Mouse (Mus musculus) urinary bladder, postnatal 14 days (tissue): Measurements from ENCODE around the gene Bbx.

Source experiments
- DNase-seq: peaks from one replicate; pipeline ENCODE4 v3.0.0; 2021; ENCODE audit warnings: low spot score

Bbx gene

DNA sequence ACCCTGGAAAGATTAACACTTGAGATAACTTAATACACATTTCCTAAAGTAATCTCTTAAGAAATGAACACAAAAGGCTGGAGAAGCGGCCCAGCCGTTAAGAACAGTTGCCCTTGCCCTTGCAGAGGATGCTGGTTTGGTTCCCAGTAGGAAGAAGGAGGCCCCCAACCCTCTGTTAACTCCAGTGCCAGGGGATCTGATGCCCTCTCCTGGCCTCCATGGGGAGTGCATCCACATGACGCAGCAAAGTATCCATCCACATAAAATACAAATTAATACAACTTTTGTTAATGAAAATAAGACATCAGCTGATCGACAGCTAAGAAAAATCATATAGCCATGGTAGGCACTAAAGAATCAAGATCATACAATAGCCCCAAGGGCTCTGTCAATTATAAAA, 33.6 kb downstream of the Bbx start:
- no peak for DNase-seq

DNA sequence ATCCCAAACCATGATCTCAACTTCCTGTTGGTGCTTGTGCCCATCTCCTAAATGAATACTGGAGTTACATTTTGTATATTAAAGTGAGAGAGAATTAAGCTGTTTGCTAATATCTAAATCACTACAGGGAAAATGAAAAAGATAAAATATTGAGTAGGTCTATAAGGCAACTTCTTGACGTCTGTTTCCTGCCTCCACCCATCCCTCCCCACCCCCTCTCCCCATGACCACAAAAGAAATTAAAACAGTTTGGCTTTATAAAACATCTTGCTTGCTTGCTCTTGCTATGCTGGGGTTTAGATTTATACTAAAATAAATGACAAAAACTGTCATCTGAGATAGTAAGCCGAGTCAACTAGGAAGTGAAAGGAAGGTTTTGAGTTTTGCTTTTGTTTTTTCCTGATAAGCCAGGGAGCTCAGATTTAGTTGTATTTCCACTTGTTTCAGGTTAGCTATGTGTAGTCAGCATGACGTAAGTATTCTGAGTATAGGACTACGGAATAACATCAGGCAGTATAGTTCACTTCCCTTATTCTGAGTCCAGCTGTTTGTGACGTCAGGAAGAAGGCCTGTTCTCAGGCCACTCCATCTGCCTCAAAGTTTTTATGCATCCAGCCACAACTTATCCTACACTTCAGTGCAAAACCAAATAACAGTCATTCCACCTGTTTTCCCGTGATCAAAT, 36.1 kb downstream of the Bbx start:
- DNase-seq, result no peak

DNA sequence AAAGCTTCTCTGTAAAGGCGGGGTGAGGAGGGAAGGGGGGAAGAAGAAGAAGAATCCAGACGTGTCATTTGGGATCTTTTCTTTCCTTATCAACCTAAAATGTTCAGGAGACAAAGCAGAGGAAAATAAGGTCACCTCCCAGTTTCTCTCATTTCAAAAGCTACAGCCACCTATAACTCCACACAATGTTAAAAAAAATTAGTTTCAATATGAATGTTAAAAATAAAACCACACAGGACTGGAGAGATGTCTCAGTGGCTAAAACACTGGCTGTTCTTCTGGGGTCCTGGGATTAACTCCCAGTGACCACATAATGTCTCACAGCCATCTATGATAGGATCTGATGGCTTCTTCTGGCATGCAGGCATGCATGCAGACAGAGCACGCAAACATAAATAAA, 43.7 kb downstream of the Bbx start:
- DNase-seq, result no peak

DNA sequence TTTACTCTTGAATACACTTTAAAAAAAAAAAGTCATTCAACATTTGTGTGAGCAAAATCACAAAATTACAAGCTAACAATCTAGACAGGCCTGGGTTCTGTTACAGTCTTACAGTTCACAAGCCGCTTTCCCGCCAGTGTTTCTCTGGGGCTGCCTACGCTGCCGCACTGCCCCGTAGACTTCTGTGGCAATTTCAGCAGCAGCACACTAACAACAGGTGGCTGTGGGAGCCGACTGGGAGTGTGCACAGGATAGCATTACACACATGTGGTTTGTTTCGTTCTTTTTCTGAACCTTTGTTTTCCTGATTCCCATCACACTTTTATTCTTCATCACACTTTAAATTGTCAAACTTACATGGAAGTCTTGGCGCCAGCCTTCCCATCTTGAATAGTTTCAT, 48.6 kb downstream of the Bbx start:
- DNase-seq, result no peak

DNA sequence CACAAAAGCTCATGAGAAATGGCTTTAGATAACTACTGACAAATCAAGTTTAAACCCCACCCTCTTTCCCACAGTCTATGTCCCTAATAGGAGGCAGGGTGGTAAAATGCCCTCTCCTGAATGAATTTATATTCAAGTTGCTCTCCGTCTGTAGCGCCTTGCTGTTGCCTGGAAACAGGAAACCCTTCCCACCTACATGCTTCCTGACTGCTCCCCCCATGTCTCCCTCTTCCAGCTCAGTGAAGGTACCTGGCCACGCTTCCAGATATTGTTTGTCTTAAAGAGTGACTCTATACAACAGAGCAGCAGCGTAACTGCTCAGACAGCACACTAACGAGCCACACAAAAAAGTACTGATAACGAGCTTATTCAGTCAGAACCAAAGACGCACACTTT, 50.8 kb downstream of the Bbx start:
- no peak for DNase-seq

DNA sequence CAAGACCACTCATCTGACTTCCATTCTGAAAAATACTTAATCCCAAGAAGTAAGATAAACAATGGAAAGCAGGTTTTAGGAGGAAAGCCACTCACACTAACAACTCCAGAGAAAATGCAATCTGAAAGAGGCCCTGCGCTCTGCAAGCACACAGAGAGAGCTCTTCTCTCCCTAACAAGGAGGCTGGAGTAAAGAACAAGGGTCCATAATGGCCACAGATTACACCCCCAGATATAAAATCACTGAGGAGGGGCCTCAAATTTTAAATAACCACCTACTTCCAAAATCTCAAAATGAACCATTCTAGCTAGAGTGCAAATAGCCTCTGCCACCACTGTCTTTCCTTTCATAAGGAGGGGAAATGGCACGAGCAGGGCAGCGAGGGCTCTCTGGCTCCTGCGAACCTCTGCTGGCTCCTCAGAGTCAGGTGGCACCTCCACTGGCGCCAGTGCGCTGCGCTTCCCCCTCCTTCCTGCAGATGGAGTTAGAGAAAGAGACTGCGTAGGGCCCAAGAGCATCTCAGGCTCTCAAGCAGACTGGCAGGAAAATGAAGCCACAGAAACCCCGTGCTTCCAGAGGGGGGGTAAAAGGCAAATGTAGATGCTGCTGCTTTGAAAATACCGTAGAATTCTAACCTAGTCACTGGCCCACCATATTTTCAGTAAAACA, 51.4 kb downstream of the Bbx start:
- DNase-seq, result peak; percentile 60

DNA sequence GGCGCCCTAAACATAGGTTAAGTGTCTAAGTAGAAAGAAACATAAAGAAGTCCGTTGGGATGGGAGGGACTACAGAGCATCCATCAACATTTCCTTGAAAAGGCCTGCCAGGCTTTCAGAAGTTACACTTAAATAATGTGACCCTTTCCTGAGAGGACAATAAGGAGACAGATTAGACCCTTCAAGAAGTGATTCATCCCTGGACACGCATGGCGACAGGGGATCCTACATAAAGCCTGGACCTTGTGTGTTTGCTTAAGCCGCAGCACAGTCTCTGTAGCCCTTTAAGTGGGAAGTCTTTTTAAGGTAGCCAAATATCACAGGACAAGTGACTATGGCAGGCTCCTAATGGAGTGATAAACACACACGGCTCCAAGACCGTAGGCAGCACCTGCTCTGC, 52.0 kb downstream of the Bbx start:
- DNase-seq, result no peak

DNA sequence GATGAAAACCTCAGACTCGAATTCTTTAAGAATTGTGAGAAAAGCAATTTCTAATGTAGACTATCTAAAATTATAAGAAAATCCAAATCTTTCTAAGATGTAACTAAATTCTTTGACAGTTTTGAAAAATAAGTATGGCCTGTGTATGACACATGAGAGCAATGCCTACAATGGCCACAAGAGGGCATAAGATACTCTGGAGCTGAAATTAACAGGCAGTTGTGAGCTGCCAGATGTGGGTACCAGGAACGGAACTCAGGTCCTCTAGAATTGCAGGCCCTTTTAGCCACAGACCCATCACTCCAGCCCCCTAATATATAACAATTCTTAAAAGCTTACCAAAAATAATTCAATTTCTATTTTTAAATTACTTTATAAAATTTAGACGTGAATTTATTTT, 57.6 kb downstream of the Bbx start:
- DNase-seq, result peak; percentile 41

DNA sequence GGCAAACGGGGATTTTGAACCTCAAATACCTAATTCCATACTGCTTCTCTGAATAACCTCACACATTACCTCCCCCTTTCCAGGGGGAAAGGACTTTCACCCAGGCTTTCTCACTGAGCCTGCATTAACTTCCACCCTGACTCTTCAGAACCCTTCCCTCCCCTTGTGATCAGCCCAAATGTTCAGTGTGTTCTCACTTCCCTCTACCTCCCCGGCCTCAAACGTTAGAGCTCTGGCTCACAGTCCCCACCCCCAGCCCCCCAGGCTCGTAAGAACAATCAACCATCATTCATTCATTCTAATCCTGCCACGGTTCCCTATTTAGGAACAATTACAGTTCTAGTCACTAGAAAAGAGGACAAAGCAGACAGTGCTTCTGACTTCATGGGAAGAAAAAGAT, 58.5 kb downstream of the Bbx start:
- no peak for DNase-seq

DNA sequence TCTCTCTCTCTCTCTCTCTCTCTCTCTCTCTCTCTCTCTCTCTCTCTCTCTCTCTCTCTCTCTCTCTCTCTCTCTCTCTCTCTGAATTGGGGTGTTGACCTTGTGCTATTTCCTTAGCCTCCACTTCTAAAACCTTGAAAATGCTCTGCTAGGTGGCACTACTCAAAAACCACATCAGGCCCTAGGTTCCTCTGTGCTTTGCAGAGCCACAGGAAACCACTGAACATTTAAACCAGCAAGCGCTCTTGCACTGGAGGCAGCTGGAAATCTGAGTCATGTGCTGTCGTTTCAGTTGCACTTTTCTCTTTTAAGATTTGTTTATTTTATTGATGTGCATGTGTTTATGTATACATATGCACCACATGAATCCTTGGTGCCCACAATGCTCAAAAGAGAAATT, 59.6 kb downstream of the Bbx start:
- no peak for DNase-seq

DNA sequence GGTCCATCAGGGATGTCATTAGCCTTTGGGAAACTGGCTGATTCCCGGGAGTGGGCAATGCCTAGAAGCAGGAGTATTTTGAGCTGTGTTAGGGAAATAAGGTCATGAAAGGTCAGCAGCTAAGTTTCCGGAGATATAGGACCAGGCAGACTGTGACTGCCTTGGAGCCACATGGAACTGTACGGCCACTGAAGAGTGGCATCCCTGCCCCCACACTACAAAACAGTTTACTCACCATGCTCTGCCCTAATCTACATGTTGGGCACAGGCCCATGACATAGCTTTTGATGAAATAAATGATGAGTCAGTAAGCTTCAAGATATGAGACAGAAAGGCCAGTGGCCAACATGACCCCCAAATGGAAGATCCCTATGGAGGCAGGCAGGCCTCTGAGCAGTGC, 60.7 kb downstream of the Bbx start:
- DNase-seq, result no peak

DNA sequence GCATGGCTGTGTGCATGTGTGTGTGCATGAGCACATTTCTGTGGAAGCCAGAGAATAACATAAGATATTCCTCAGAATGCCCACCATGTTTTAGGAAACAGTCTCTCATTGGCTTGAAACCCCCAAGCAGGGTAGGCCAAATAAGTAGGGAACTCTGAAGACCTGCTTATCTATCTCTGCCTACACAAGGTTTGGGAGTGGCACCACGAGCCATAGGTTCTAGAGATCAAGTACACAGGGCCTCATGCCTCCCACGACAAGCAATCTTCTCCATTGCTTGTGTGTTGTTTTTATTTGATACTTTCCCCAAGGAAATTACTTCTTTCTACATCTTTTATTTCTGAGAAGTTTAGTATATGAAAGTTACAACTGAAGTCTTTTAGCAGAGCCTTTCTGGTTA, 61.8 kb downstream of the Bbx start:
- no peak for DNase-seq

DNA sequence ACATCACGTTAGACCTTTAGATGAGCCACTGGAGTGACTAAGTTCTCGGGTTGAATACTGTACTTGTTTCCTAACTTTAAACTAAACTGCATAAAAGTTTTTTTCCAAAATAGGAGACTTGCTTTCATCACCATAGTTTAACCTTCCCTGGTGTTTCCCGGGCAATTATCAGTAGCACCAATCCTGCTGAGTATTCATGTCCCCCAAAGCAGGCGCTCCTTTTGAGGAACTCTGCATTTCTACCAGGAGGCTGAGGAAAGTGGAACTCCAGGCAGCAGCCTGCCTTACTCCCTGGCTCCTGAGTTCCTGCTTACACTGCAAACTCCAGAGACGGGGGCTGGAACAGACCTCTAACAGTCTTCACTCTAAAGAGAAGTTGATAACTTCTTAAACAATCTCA, 65.6 kb downstream of the Bbx start:
- DNase-seq, result no peak

DNA sequence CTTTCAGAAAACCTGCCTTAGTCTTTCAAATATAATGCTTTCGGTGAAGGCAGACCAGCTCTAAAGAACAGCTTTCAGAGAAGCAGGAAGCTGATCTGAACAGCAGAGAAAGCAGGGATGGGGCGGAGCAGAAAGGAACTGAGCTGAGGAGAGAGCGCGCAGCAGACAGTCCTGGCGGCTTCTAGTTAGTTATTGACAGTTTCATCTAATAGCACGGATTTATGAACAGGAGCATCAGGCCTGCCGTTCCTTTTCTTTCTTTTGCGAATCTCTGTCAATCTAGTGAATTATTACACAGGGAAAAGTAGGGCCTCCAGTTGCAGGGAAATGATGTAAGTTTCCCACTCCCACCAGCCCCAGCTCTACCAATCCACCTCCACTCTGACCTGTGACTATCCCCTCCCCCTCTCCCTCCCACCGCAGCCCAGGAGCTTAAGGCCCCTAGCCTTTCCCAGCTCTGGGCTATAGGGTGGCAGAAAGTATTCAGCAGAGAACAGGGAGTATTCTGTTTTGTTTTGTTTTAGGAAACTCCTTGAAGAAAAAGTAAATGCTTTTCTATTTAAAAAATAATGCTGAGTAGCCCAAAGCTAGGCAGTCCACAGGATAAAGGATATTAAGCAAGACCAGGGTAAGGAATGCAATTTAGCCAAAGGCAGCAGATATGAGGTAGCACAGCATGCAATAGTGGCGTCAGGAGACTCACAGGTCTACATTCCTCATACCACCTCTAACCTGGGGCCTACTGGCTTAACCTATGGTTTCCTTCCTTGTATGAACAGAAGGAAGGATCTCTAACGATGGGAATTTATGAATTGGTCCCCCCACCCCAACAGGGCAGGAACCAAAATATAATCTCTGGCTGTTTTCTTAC, 67.8 kb downstream of the Bbx start:
- DNase-seq, result peak; percentile 31

DNA sequence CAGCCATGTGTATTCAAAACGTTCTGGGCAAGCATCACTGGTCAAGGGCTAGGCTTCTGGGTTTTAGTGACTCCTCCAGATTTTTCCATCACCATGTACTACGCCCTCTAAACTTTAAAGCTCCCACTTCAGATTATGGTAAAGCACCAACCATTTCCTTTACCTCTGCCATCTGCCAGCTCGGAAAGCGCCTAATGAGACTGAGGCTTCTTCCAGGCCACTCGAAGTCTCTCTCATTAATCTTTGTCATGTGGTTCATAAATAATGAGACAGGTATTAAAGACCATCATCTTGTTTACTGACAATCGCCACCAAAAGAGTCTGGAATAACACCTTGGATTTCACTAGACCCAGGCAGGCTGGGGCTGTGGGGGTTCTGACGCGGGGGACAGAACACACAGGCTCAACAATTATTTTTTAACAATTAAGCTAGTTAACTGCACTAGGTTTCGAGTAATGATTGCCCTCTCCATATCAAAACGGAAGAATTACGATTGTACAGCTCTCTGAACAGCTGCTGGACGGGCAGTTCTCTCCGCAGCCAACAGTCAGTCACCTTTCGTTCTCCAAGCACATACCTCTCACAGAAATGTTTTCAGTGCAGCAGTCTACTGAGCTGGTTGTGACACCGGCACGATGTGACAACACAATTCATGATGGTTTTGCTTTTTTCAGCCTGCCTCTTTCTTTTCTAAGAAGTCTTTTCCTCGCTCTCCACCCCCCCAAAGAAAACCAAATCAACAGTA, 68.6 kb downstream of the Bbx start:
- no peak for DNase-seq

DNA sequence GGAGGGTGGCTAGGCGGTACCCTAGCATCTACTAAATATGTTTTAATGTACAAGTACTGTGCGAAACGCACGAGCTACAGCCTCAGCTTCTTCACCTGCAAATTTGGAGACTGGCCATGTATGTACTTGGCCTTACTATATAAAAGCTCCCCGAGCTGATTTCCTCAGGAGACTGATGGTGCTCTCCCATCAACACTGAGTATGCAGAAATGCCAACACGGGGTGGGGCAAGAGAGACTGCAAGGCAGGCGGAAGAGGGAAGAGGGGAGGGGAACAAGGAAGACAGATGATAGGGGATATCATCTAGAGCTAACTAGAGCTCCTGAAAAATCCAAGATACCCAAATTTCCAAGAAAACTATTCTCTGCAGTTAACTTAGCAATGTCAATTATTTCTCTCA, 71.6 kb downstream of the Bbx start:
- DNase-seq, result no peak

DNA sequence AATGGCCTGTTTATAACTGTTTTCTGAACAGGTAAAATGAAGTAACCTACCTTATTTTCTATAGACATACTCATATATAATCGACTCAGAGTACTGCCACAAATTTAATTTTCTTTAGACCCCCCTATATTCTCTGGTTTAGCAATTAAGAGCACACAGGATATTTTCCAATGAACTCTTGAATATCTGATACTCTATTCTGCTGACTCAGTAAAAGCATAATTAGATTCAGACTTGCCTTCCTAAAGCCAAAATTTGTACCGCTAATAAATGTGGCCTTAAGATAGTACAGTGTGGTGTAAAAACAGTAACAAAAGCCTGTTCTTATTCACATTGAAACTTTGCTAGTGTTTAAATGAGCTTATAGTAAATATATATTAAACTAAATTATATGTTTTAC, 102.5 kb downstream of the Bbx start:
- DNase-seq, result no peak

DNA sequence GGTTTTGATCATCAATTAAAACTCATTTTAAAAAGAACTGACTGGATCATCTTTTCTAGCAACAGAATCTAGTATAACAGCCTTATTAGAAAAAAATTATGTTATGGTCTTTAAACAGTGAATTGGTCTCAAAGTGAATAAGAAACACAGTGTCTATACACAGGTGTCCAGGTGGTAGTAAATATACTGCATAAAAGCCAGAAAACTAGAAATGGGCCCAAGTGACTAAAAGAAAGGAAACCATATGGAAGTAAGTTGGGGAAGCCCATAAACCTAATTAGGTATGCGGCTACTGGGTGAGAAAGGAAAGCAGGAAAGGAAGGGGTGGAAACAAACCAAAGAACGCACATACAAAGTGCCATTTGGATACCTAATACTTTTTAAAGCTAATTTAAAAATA, 107.4 kb downstream of the Bbx start:
- DNase-seq, result no peak

DNA sequence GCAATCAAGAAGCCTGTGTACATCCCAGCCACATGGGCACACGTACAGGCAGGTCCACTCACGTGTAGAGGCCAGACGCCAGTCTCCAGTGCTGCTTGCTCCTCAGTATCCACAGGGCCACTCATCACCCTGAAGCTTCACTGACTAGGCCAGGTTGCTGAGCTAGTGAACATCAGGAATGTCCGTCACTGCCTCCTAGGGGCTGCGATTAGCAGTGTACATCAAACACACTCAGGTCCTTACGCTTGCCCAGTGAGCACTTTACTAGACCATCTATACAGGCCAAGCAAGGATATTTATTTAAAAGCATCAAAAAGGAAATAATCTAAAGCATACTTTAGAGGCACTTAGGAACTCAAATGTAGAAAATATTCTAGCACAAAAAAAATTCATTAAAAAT, 107.9 kb downstream of the Bbx start:
- DNase-seq, result no peak

DNA sequence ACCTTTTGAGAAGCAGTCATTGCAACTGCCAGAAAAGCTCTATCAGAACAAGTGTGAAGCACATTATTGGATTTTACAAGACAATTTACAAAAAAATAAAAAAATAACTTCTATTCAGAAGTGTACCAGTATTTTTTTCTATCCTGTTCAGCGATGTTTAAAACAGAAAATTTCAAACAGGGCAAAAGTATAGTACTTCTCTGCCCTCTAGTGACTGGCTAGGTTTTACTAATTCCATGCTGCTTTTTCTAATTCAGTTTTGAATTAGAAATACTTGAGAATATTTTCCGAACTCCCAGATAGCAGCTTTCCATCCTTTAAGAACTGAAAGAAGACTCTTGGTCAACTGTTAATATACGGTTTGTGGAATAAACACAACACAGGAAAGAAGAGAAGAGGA, 110.8 kb downstream of the Bbx start:
- no peak for DNase-seq

DNA sequence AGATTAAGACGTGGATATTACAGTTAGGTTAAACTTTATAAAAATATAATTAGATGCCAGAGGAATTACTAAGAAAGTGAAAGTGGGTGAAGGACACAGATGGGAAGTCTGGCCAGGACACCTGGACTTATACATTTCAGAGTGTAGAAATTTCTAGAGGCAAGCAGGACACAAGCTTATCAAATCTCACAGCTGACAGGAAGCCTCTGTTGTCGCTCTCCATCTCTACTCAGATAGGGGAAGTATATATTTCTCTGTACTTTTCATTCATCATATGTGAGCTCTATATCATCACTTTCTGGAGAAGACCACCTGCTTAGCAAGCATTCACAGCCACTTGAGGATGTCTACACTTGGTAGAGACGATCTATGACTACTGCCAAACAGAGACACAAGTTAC, 113.9 kb downstream of the Bbx start:
- no peak for DNase-seq

DNA sequence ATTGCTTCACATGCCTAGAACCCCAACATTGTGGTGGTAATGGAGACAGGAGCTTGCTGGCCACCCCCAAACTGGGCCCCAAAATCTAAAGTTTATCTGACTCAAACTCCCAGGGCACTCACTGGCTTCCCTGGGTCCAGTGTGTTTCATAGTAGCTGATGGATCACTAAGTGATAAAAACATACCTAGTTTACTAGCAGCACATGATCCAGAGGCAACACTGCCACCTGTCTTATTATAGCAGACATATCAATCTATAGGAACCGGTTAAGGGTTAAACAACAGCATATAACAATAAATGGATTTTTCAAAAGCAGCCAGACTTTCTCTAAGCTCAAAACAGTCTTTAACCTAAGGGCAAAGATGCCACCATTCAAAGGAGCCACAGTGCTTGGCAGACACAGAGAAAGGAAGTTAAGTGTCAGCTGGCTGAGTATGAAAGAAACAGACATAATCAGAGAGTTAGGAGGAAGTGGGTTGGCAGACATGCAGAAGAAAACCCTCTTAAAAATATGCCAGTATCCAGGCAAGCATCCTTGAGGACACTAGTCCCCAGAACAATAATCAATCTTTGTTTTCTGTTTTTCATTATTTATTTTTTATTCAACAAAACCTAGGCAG, 116.7 kb downstream of the Bbx start:
- DNase-seq, result no peak
